Mouse (Mus musculus) effector memory CD4-positive, alpha-beta T cell, adult 7 months (primary cell): ENCODE results near the gene Gm14190. TPM values are rescaled to one million over a fixed set of nuclear protein-coding genes. Genes with fewer than 3 reads are reported as not detected.

Experiments used
- polyA plus RNA-seq: library from polyadenylated mRNA; unstranded; fragments of 100-300 nt; shearing (Covaris generic); gene quantifications from one replicate; pipeline ENCODE4 v1.2.1, GENCODE M21; 2017

Gene Gm14190
- polyA plus RNA-seq = not detected

DNA sequence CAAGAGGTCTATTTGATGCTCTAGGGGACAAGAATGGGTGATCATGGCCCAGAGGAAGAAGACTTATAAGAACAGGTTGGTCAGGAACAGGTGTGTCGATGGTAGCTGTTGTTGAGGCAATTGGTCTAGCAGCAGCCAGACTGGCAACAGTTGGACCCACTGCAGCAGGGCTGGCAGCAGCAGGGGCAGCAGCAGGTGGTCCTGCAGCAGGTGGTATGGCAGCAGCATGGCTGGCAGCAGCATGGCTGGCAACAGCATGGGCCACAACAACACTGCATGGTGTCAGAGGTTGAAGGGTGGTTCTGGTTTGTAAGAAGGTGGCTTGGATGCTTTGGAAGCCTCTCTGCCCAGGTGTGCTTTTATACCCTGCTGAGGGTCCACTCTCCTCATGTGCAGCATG, at the start of gene Gm14190:
Gene Gm14190 (minus strand): TSS at position 278 of the 400 bp plus-strand sequence.

DNA sequence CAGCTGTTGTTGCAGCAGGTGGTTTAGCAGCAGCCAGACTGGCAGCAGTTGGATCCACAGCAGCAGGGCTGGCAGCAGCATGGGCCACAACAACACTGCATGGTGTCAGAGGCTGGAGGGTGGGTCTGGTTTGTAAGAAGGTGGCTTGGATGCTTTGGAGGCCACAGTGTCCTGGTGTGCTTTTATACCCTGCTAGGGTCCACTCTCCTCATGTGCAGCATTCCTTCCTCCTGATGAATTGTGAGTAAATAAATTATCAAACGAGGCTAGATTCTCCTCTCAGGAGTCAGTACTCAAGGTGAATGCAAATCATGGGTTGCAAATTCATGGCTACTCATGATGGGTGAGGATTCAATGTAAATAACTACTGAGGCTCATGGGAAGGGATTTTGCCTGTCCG, 43.6 kb upstream of the Gm14190 start, which contains the start of gene Gm14180:
Gene Gm14180 (minus strand): TSS at position 101 of the 400 bp plus-strand sequence.

DNA sequence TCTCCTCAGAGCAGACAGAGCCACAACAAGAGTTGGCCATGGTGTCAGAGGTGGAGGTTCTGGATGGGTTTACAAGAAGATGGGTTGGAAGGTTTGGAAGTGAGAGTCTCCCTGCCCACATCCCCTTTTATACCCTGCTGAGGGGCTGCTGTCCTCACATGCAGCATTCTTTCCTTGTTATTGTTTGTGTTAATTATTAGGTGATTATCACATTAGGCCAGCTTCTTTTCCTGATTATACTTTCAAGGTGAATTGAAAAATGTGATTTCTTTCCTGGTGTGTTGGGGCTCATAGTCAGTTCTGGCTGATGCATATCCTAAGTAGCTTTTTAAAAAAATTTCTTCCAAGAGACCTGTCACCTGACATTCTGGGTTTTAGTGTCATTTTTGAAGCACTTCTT, 24.7 kb downstream of the Gm14190 start, which contains the start of gene Krtap4-6:
Gene Krtap4-6 (minus strand): TSS at position 101 of the 400 bp plus-strand sequence.

GRCm38 (mm10) chr11:99658467-99659010, 32.0 kb downstream of the Gm14190 start, which contains the start of gene Gm11563:
Gm11563 (minus strand) TSS chr11:99658960.

GRCm38 (mm10) chr11:99650136-99650535, 40.4 kb downstream of the Gm14190 start, which contains the start of gene Gm11555:
Gm11555 (minus strand) TSS chr11:99650236.

GRCm38 (mm10) chr11:99643635-99644139, 46.9 kb downstream of the Gm14190 start, which contains the start of gene Krtap4-7:
Krtap4-7 (minus strand) TSS chr11:99644089.

Other genes with a start within 250 kb of the Gm14190 start
- not detected for gene Krt23, start 197.6 kb downstream of the Gm14190 start, polyA plus RNA-seq
- gene Krt39, start 169.4 kb downstream of the Gm14190 start, polyA plus RNA-seq = not detected
- gene Krt40, start 147.6 kb downstream of the Gm14190 start, polyA plus RNA-seq = not detected
- not detected for gene Krtap3-3, start 139.9 kb downstream of the Gm14190 start, polyA plus RNA-seq
- gene Krtap3-2, start 133.9 kb downstream of the Gm14190 start, polyA plus RNA-seq = 0.74 TPM
- not detected for gene Gm11939, start 131.3 kb downstream of the Gm14190 start, polyA plus RNA-seq
- gene Krtap3-1, start 124.1 kb downstream of the Gm14190 start, polyA plus RNA-seq = not detected
- not detected for gene Krtap1-5, start 109.7 kb downstream of the Gm14190 start, polyA plus RNA-seq
- 0.90 TPM for gene Krtap1-4, start 107.1 kb downstream of the Gm14190 start, polyA plus RNA-seq
- not detected for gene Krtap1-3, start 99.4 kb downstream of the Gm14190 start, polyA plus RNA-seq
- not detected for gene Krtap9-3, start 92.6 kb downstream of the Gm14190 start, polyA plus RNA-seq
- not detected for gene Gm11938, start 87.4 kb downstream of the Gm14190 start, polyA plus RNA-seq
- not detected for gene Gm11937, start 80.6 kb downstream of the Gm14190 start, polyA plus RNA-seq
- not detected for gene Krtap2-4, start 75.9 kb downstream of the Gm14190 start, polyA plus RNA-seq
- not detected for gene Gm11562, start 70.3 kb downstream of the Gm14190 start, polyA plus RNA-seq
- not detected for gene Krtap4-1, start 62.5 kb downstream of the Gm14190 start, polyA plus RNA-seq
- not detected for gene Krtap4-2, start 55.7 kb downstream of the Gm14190 start, polyA plus RNA-seq
- not detected for gene Krtap4-7, start 46.7 kb downstream of the Gm14190 start, polyA plus RNA-seq
- gene Gm11555, start 40.5 kb downstream of the Gm14190 start, polyA plus RNA-seq = not detected
- gene Gm11563, start 31.8 kb downstream of the Gm14190 start, polyA plus RNA-seq = not detected
- not detected for gene Krtap4-6, start 24.8 kb downstream of the Gm14190 start, polyA plus RNA-seq
- gene Gm14180, start 43.5 kb upstream of the Gm14190 start, polyA plus RNA-seq = not detected
- gene Gm11595, start 82.2 kb upstream of the Gm14190 start, polyA plus RNA-seq = not detected
- gene Krtap4-8, start 90.0 kb upstream of the Gm14190 start, polyA plus RNA-seq = not detected
- not detected for gene Krtap4-9, start 94.5 kb upstream of the Gm14190 start, polyA plus RNA-seq
- not detected for gene Gm11596, start 102.7 kb upstream of the Gm14190 start, polyA plus RNA-seq
- not detected for gene Gm11569, start 108.2 kb upstream of the Gm14190 start, polyA plus RNA-seq
- gene Gm11554, start 113.7 kb upstream of the Gm14190 start, polyA plus RNA-seq = not detected
- not detected for gene Krtap4-13, start 119.2 kb upstream of the Gm14190 start, polyA plus RNA-seq
- not detected for gene Gm11564, start 124.9 kb upstream of the Gm14190 start, polyA plus RNA-seq
- gene 2300003K06Rik, start 147.3 kb upstream of the Gm14190 start, polyA plus RNA-seq = not detected
- gene Krtap4-16, start 160.9 kb upstream of the Gm14190 start, polyA plus RNA-seq = not detected
- gene Gm11568, start 167.2 kb upstream of the Gm14190 start, polyA plus RNA-seq = not detected
- not detected for gene Gm11559, start 173.7 kb upstream of the Gm14190 start, polyA plus RNA-seq
- not detected for gene Krtap9-1, start 182.6 kb upstream of the Gm14190 start, polyA plus RNA-seq
- gene Gm11567, start 188.4 kb upstream of the Gm14190 start, polyA plus RNA-seq = not detected
- gene Krtap31-1, start 217.2 kb upstream of the Gm14190 start, polyA plus RNA-seq = not detected
- gene Gm11565, start 224.0 kb upstream of the Gm14190 start, polyA plus RNA-seq = not detected
- gene Krtap31-2, start 245.6 kb upstream of the Gm14190 start, polyA plus RNA-seq = not detected